Mouse (Mus musculus) limb, embryonic 13.5 days (tissue): ENCODE data around the gene Galnt7. TPM values are rescaled to one million over a fixed set of nuclear protein-coding genes. Genes with fewer than 3 reads are reported as not detected.

Experiments used
- polyA plus RNA-seq: library from polyadenylated mRNA; unstranded; fragments of >200 nt; fragmentation: Nextera tagmentation; extraction: Ambion mirVana; gene quantifications from 2 replicates; pipeline ENCODE4 v1.2.1, GENCODE M21; 2015

The Galnt7 gene
- polyA plus RNA-seq, 1 experiment from 2014 or later, result 13.1 TPM

Other genes with a start within 250 kb of the Galnt7 start
- 16.4 and 17.8 TPM in 2 replicates for gene Scrg1, start 197.1 kb downstream of the Galnt7 start, polyA plus RNA-seq
- gene Sap30, start 165.2 kb downstream of the Galnt7 start, polyA plus RNA-seq, result 40.7 and 42.8 TPM in 2 replicates
- 361 and 398 TPM in 2 replicates for gene Hmgb2, start 141.1 kb downstream of the Galnt7 start, polyA plus RNA-seq